Mouse (Mus musculus) stomach, postnatal 0 days (tissue): ENCODE measurements at regions not wholly inside any gene's neighbourhood (a gene's known extent, or its start where the extent isn't known, plus 50 kb on each side); places are given as distances from the start of the nearest gene placed in this dataset.

Experiments
- CTCF ChIP-seq: IDR thresholded peaks from 2 replicates; pipeline ENCODE4 v1.5.1; 2016; ENCODE audit warnings: antibody characterized with exemption, low read depth, mild to moderate bottlenecking, moderate library complexity
- EP300 ChIP-seq: optimal IDR thresholded peaks from 2 replicates; pipeline ENCODE3; 2016; ENCODE audit warnings: antibody characterized with exemption

DNA sequence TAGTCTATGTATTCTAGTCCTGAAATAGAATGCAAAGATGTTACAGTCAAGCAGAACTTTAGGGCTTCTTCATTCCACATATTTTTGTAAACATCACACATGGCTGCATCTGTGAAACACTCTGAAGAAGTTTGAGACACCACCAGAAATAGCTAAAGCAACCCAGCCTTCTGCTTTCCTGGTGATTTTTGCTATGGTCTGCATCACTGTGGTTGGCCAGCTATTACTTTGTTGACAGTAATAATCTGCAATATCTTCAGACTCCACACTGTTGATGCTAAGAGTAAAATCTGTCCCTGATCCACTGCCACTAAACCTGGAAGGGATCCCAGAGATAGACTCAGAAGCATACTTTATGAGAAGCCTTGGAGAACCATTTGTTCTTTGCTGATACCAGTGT lies 1065.7 kb downstream of the Rpia start:
- TF ChIP-seq CTCF: no peak
- no peak for TF ChIP-seq EP300
